In genomic region chr1:84935668-84936067, GRCm38 (mm10) we compare ENCODE assay signal across 9 mouse cellular contexts. TPM values are rescaled to one million over a fixed set of nuclear protein-coding genes. Genes with fewer than 3 reads are reported as not detected.
DNase-seq lines count a peak whose midpoint lies in the region; ATAC-seq and TF ChIP-seq lines count a peak whose summit lies in the region.
"Had no signal": no experiment of that assay in that cellular context is flagged by ENCODE, and none has a peak within 500 bp of the region (broad histone marks: within the 10 kb centered on the region; RNA-seq: fewer than 3 reads in every experiment).

No protein-coding gene starts in this region.

- 64% methylated on average over 9 of the region's 9 CpGs for WGBS in embryonic facial prominence, embryonic 14.5 days
- 80% methylated on average over 9 of the region's 9 CpGs for WGBS in embryonic facial prominence, embryonic 10.5 days
- 71% methylated on average over 9 of the region's 9 CpGs for WGBS in midbrain, embryonic 16.5 days
- WGBS in intestine, postnatal 0 days: 71% methylated on average over 9 of the region's 9 CpGs

- H3K36me3 ChIP-seq in embryonic facial prominence, embryonic 14.5 days (ENCODE audit: control insufficient read depth, insufficient read depth, low read length): no peaks in the 10 kb centered on the region
- no peaks in the 10 kb centered on the region for H3K36me3 ChIP-seq in embryonic facial prominence, embryonic 10.5 days (replicated peaks)
- H3K36me3 ChIP-seq in midbrain, embryonic 16.5 days (ENCODE audit: control insufficient read depth, insufficient read depth, low read length): no peaks in the 10 kb centered on the region
- no peaks in the 10 kb centered on the region for H3K36me3 ChIP-seq in intestine, postnatal 0 days (ENCODE audit: control insufficient read depth, insufficient read depth)

- DNase-seq in embryonic facial prominence, embryonic 14.5 days (ENCODE audit: low spot score): peak; percentile 17
- no peak for DNase-seq in embryonic facial prominence, embryonic 10.5 days (ENCODE audit: low spot score)
- DNase-seq in 3134 (ENCODE audit: extremely low read depth, insufficient read length, low spot score): peak; percentile 64
- peak; percentile 81 for DNase-seq in cerebellum, adult 11-12 months
- peak; percentile 12 for DNase-seq in gastrocnemius, postnatal 25 days
- DNase-seq in layer of hippocampus, postnatal 25 days (ENCODE audit: extremely low spot score in 1 of 2, low spot score in 1 of 2): peak; percentile 49 to 67

- ATAC-seq in embryonic facial prominence, embryonic 14.5 days (ENCODE audit: low read depth): no peak
- ATAC-seq in midbrain, embryonic 16.5 days: no peak
- ATAC-seq in intestine, postnatal 0 days: no peak

- H3K9ac ChIP-seq in embryonic facial prominence, embryonic 14.5 days (ENCODE audit: low read depth, low read length): no peak overlapping the region
- H3K9ac ChIP-seq in midbrain, embryonic 16.5 days (ENCODE audit: low read depth, low read length): peak overlapping the region; percentile 36; the same call in 1 of the 2 replicates
- H3K9ac ChIP-seq in intestine, postnatal 0 days (ENCODE audit: low read depth, low read length): no peak overlapping the region

- no peak overlapping the region; the same call in 1 of the 2 replicates for H3K4me2 ChIP-seq in embryonic facial prominence, embryonic 14.5 days (ENCODE audit: low read depth, low read length)
- H3K4me2 ChIP-seq in midbrain, embryonic 16.5 days (ENCODE audit: low read length): peak overlapping the region; percentile 65
- H3K4me2 ChIP-seq in intestine, postnatal 0 days (replicated peaks; ENCODE audit: low read depth): no peak overlapping the region

- peaks cover 21% of the 10 kb centered on the region for H3K27me3 ChIP-seq in embryonic facial prominence, embryonic 14.5 days (replicated peaks; ENCODE audit: control insufficient read depth, insufficient read depth, low read length)
- peaks cover 44% of the 10 kb centered on the region for H3K27me3 ChIP-seq in embryonic facial prominence, embryonic 10.5 days (replicated peaks; ENCODE audit: low read depth, poor library complexity, severe bottlenecking)
- no peaks in the 10 kb centered on the region for H3K27me3 ChIP-seq in midbrain, embryonic 16.5 days (ENCODE audit: control insufficient read depth, insufficient read depth, low read depth, low read length)
- H3K27me3 ChIP-seq in intestine, postnatal 0 days (replicated peaks; ENCODE audit: control insufficient read depth, insufficient read depth, low read length): peaks cover 20% of the 10 kb centered on the region

- no peak overlapping the region for H3K4me3 ChIP-seq in embryonic facial prominence, embryonic 14.5 days (ENCODE audit: low read depth, low read length)
- no peak overlapping the region for H3K4me3 ChIP-seq in embryonic facial prominence, embryonic 10.5 days
- peak overlapping the region; percentile 65; the same call in 1 of the 2 replicates for H3K4me3 ChIP-seq in midbrain, embryonic 16.5 days (ENCODE audit: low read depth, low read length)
- no peak overlapping the region for H3K4me3 ChIP-seq in intestine, postnatal 0 days (ENCODE audit: low read depth, low read length)

- no peak for TF ChIP-seq CTCF in intestine, postnatal 0 days (IDR thresholded peaks at IDR 0.05; ENCODE audit: low read depth)

- no peaks in the 10 kb centered on the region for H3K9me3 ChIP-seq in embryonic facial prominence, embryonic 14.5 days (ENCODE audit: control insufficient read depth, low read length)
- no peaks in the 10 kb centered on the region for H3K9me3 ChIP-seq in embryonic facial prominence, embryonic 10.5 days
- no peaks in the 10 kb centered on the region for H3K9me3 ChIP-seq in midbrain, embryonic 16.5 days (replicated peaks; ENCODE audit: control insufficient read depth, low read length, poor library complexity, severe bottlenecking)
- no peaks in the 10 kb centered on the region for H3K9me3 ChIP-seq in intestine, postnatal 0 days (ENCODE audit: control insufficient read depth)

- H3K4me1 ChIP-seq in embryonic facial prominence, embryonic 14.5 days (ENCODE audit: control insufficient read depth, insufficient read depth, low read length): no peaks in the 10 kb centered on the region
- H3K4me1 ChIP-seq in embryonic facial prominence, embryonic 10.5 days: 0 out of 2 replicates have a peak, but pooled peaks cover 9% of the 10 kb centered on the region
- H3K4me1 ChIP-seq in midbrain, embryonic 16.5 days (ENCODE audit: control insufficient read depth, insufficient read depth, low read length): peaks cover 12% of the 10 kb centered on the region
- H3K4me1 ChIP-seq in intestine, postnatal 0 days (replicated peaks; ENCODE audit: control insufficient read depth, insufficient read depth, low read length): no peaks in the 10 kb centered on the region

- no peak overlapping the region for H3K27ac ChIP-seq in embryonic facial prominence, embryonic 14.5 days (replicated peaks; ENCODE audit: low read depth, low read length)
- no peak overlapping the region for H3K27ac ChIP-seq in embryonic facial prominence, embryonic 10.5 days (replicated peaks)
- H3K27ac ChIP-seq in midbrain, embryonic 16.5 days (ENCODE audit: low read length): peak overlapping the region; percentile 97; the same call in 1 of the 2 replicates
- H3K27ac ChIP-seq in intestine, postnatal 0 days (ENCODE audit: low read depth, low read length): no peak overlapping the region
- H3K27ac ChIP-seq: macrophage had no signal

RNA-seq across cellular contexts. Expression of gene Slc16a14, which starts 0.7 kb away (rescaled TPM):
- polyA plus RNA-seq in embryonic facial prominence, embryonic 14.5 days (2014; fragmentation: Nextera tagmentation; extraction: Ambion mirVana): 0.38 and 0.45 TPM in 2 replicates
- 0.20 and 0.50 TPM in 2 replicates for polyA plus RNA-seq in embryonic facial prominence, embryonic 10.5 days (2016; fragmentation: Nextera tagmentation; extraction: Ambion mirVana)
- under 1 TPM in 1 of 2 experiments, not detected in 1; 0.16 TPM for total RNA-seq in gastrocnemius, postnatal 25 days (2021)
- total RNA-seq in layer of hippocampus, postnatal 25 days (2021): 10 to 100 TPM; 15.2 to 20.0 TPM
- polyA plus RNA-seq in midbrain, embryonic 16.5 days (2015; fragmentation: Nextera tagmentation; extraction: Ambion mirVana): 17.2 and 17.7 TPM in 2 replicates
- polyA plus RNA-seq in intestine, postnatal 0 days (2015; fragmentation: Nextera tagmentation; extraction: Ambion mirVana): 0.04 TPM in 1 of 2 replicates, not detected in the other

Comparison
In these comparisons a context has a peak if more than half of its experiments do, and no peak if none do; other contexts are left out.
1. RNA of gene Slc16a14, which starts 0.7 kb away (polyA plus RNA-seq): 17.2 to 17.7 TPM in midbrain, embryonic 16.5 days; 0.38 to 0.45 TPM in embryonic facial prominence, embryonic 14.5 days, 0.20 to 0.50 TPM in embryonic facial prominence, embryonic 10.5 days and 0.04 TPM in intestine, postnatal 0 days; every median in the first group is over 10 times any median in the second.